Mouse (Mus musculus): ENCODE data around the gene Fmo2.

Gene Fmo2

GRCm38 (mm10) chr1:162897838-162898811 is at the start of gene Fmo2:
TSS of gene Fmo2 (minus strand) at chr1:162898726.
- peak; percentile 18 for DNase-seq (ENCODE audit: low spot score)

GRCm38 (mm10) chr1:162947934-162948333 is 49.4 kb upstream of the Fmo2 start:
- no peak for DNase-seq (ENCODE audit: low spot score)

GRCm38 (mm10) chr1:162946837-162947558 is 48.5 kb upstream of the Fmo2 start:
- no peak for DNase-seq (ENCODE audit: low spot score)

GRCm38 (mm10) chr1:162943700-162944099 is 45.2 kb upstream of the Fmo2 start:
- no peak for DNase-seq (ENCODE audit: low spot score)

GRCm38 (mm10) chr1:162938696-162939351 is 40.3 kb upstream of the Fmo2 start:
- no peak for DNase-seq (ENCODE audit: low spot score)

GRCm38 (mm10) chr1:162937970-162938695 is 39.6 kb upstream of the Fmo2 start:
- DNase-seq (ENCODE audit: low spot score): no peak

GRCm38 (mm10) chr1:162937415-162937814 is 38.9 kb upstream of the Fmo2 start, which contains the start of gene Fmo6:
TSS of gene Fmo6 (minus strand) at chr1:162937515.
- no peak for DNase-seq (ENCODE audit: low spot score)

GRCm38 (mm10) chr1:162934374-162935012 is 36.0 kb upstream of the Fmo2 start:
- DNase-seq (ENCODE audit: low spot score): no peak

- DNase-seq (ENCODE audit: low spot score): no peak
These were observed 33.9 kb upstream of the Fmo2 start for GRCm38 (mm10) chr1:162932386-162932785.

GRCm38 (mm10) chr1:162931880-162932279 is 33.4 kb upstream of the Fmo2 start:
- no peak for DNase-seq (ENCODE audit: low spot score)

GRCm38 (mm10) chr1:162931310-162931875 is 32.9 kb upstream of the Fmo2 start:
- no peak for DNase-seq (ENCODE audit: low spot score)

- no peak for DNase-seq (ENCODE audit: low spot score)
These were observed 32.1 kb upstream of the Fmo2 start for GRCm38 (mm10) chr1:162930631-162931030.

- no peak for DNase-seq (ENCODE audit: low spot score)
These were observed 30.6 kb upstream of the Fmo2 start for GRCm38 (mm10) chr1:162929146-162929545.

GRCm38 (mm10) chr1:162925121-162925520 is 26.6 kb upstream of the Fmo2 start:
- no peak for DNase-seq (ENCODE audit: low spot score)

GRCm38 (mm10) chr1:162916661-162917060 is 18.1 kb upstream of the Fmo2 start:
- no peak for DNase-seq (ENCODE audit: low spot score)

GRCm38 (mm10) chr1:162914932-162915556 is 16.5 kb upstream of the Fmo2 start:
- no peak for DNase-seq (ENCODE audit: low spot score)

- DNase-seq (ENCODE audit: low spot score): no peak
These were observed 13.6 kb upstream of the Fmo2 start for GRCm38 (mm10) chr1:162912085-162912484.

GRCm38 (mm10) chr1:162901879-162902278 is 3.4 kb upstream of the Fmo2 start:
- no peak for DNase-seq (ENCODE audit: low spot score)

GRCm38 (mm10) chr1:162895900-162896299 is 2.6 kb downstream of the Fmo2 start:
- peak; percentile 83 for DNase-seq (ENCODE audit: low spot score)

GRCm38 (mm10) chr1:162893014-162893413 is 5.5 kb downstream of the Fmo2 start:
- DNase-seq (ENCODE audit: low spot score): no peak

Data from urinary bladder, postnatal 25 days (tissue).